Mouse (Mus musculus) kidney, embryonic 15.5 days (tissue): Measurements from ENCODE around the gene Rab3il1. TPM values are rescaled to one million over a fixed set of nuclear protein-coding genes. Genes with fewer than 3 reads are reported as not detected.

Source experiments
- ATAC-seq: fragments of 200-750 bp; cut with Nextera tagmentation; replicated peaks from 2 replicates; pipeline ENCODE4 v1.8.0; 2017; ENCODE audit warnings: moderate TSS enrichment; ENCODE audit not compliant: low FRiP score
- H3K27ac ChIP-seq: fragments of 300-500 bp; sonication (generic); 2 replicates; pipeline ENCODE4 v1.5.1; 2015; ENCODE audit warnings: mild to moderate bottlenecking, inconsistent platforms
- H3K27me3 ChIP-seq: fragments of 300-500 bp; sonication (generic); 2 replicates; pipeline ENCODE4 v1.6.1; 2015; ENCODE audit warnings: inconsistent platforms
- H3K36me3 ChIP-seq: fragments of 300-500 bp; sonication (generic); 2 replicates; pipeline ENCODE4 v1.6.1; 2015; ENCODE audit warnings: inconsistent platforms
- H3K4me1 ChIP-seq: fragments of 300-500 bp; sonication (generic); 2 replicates; pipeline ENCODE4 v1.6.1; 2015; ENCODE audit warnings: inconsistent platforms
- H3K4me2 ChIP-seq: fragments of 300-500 bp; sonication (generic); 2 replicates; pipeline ENCODE4 v1.6.1; 2015; ENCODE audit warnings: moderate library complexity, mild to moderate bottlenecking, inconsistent platforms
- H3K4me3 ChIP-seq: fragments of 300-500 bp; sonication (generic); replicated peaks from 2 replicates; pipeline ENCODE4 v1.5.1; 2015; ENCODE audit warnings: mild to moderate bottlenecking, inconsistent platforms
- H3K9ac ChIP-seq: fragments of 300-500 bp; sonication (generic); 2 replicates; pipeline ENCODE4 v1.6.1; 2015; ENCODE audit warnings: mild to moderate bottlenecking, inconsistent platforms
- H3K9me3 ChIP-seq: fragments of 300-500 bp; sonication (generic); replicated peaks from 2 replicates; pipeline ENCODE4 v1.6.1; 2016; ENCODE audit warnings: inconsistent platforms
- WGBS: fragments of 180-500 bp; shearing (Covaris S2); methylation state at CpG from one replicate; pipeline ENCODE4 v1.1.7; 2015; ENCODE audit warnings: mixed read lengths; 5-methylcytosine and 5-hydroxymethylcytosine counted together
- polyA plus RNA-seq: library from polyadenylated mRNA; unstranded; fragments of >200 nt; fragmentation: Nextera tagmentation; extraction: Ambion mirVana; gene quantifications from 2 replicates; pipeline ENCODE4 v1.2.1, GENCODE M21; 2015

Gene Rab3il1
- 28.0 and 34.3 TPM in 2 replicates for polyA plus RNA-seq

- Histone ChIP-seq H3K4me3 (no peak within 1 kb of the TSS), H3K27ac (no peak within 1 kb of the TSS), H3K9me3 (no peaks in the 10 kb centered on the region), H3K4me1 (no peaks in the 10 kb centered on the region), H3K9ac (no peak within 1 kb of the TSS), H3K36me3 (no peaks in the 10 kb centered on the region), H3K4me2 (no peak within 1 kb of the TSS), H3K27me3 (no peaks in the 10 kb centered on the region)
- ATAC-seq, result no peak
- 59% methylated on average over 7 of the region's 7 CpGs for WGBS
Observed at GRCm38 (mm10) chr19:10001206-10001969, at the start of gene Rab3il1, which contains the start of gene Best1. Gene Rab3il1 (plus strand): TSS chr19:10001669. Gene Best1 (minus strand): TSS chr19:10001633.

GRCm38 (mm10) chr19:9952390-9952789, 49.1 kb upstream of the Rab3il1 start:
- no peak for ATAC-seq
- no peaks in the 10 kb centered on the region for H3K9me3 ChIP-seq
- H3K4me1 ChIP-seq, result peaks cover 15% of the 10 kb centered on the region
- H3K27ac ChIP-seq, result no peak overlapping the region
- H3K4me2 ChIP-seq, result no peak overlapping the region
- H3K4me3 ChIP-seq, result no peak overlapping the region
- H3K27me3 ChIP-seq, result no peaks in the 10 kb centered on the region
- H3K9ac ChIP-seq, result no peak overlapping the region
- 64% methylated on average over 3 of the region's 3 CpGs for WGBS
- H3K36me3 ChIP-seq, result no peaks in the 10 kb centered on the region

- Histone ChIP-seq H3K4me1 (peaks cover 15% of the 10 kb centered on the region), H3K9me3 (no peaks in the 10 kb centered on the region), H3K4me2 (no peak overlapping the region), H3K4me3 (no peak overlapping the region), H3K9ac (no peak overlapping the region), H3K36me3 (no peaks in the 10 kb centered on the region), H3K27me3 (no peaks in the 10 kb centered on the region), H3K27ac (no peak overlapping the region)
- ATAC-seq, result no peak
- 85% methylated on average over 3 of the region's 3 CpGs for WGBS
Observed at GRCm38 (mm10) chr19:9952912-9953311, 48.6 kb upstream of the Rab3il1 start.

- Histone ChIP-seq H3K4me2 (peak overlapping the region; percentile 34), H3K27me3 (no peaks in the 10 kb centered on the region), H3K4me1 (peaks cover 15% of the 10 kb centered on the region), H3K36me3 (no peaks in the 10 kb centered on the region), H3K4me3 (0 out of 2 replicates have a peak overlapping the region, but pooled peaks have one; percentile 8), H3K9ac (no peak overlapping the region), H3K9me3 (no peaks in the 10 kb centered on the region), H3K27ac (peak overlapping the region; percentile 87)
- 23% methylated on average over 7 of the region's 7 CpGs for WGBS
- ATAC-seq, result peak; percentile 84
Observed at GRCm38 (mm10) chr19:9954055-9954810, 47.2 kb upstream of the Rab3il1 start.

DNA sequence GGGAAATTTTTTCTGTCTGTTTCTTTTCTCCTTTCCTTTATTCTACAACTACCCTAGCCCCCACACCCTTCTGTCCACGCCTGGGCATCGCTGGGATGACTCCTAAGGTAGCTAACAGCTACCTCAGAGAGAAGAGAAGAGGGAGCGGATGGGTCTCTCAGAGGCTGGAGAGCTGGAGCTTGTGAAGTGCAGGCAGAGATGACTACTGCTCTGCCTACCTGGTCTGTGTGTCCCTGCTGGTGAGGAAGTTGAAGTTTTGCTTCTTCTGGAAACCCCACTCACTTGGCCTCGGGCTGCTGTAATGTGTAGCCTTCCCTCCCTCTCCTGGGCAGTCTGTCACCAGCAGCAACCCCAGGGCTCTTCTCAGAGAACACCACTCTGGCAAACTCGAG, 46.7 kb upstream of the Rab3il1 start:
- peak; percentile 49; the same call in 1 of the 2 replicates for ATAC-seq
- peaks cover 15% of the 10 kb centered on the region for H3K4me1 ChIP-seq
- 0 out of 2 replicates have a peak overlapping the region, but pooled peaks have one; percentile 8 for H3K4me3 ChIP-seq

GRCm38 (mm10) chr19:9955438-9955837, 46.0 kb upstream of the Rab3il1 start:
- Histone ChIP-seq H3K4me1 (peaks cover 15% of the 10 kb centered on the region), H3K36me3 (no peaks in the 10 kb centered on the region), H3K4me3 (no peak overlapping the region), H3K9ac (no peak overlapping the region), H3K9me3 (no peaks in the 10 kb centered on the region), H3K27ac (peak overlapping the region; percentile 87), H3K27me3 (no peaks in the 10 kb centered on the region), H3K4me2 (no peak overlapping the region)
- ATAC-seq, result no peak
- 70% methylated on average over 1 of the region's 1 CpGs for WGBS

More for the DNA sequence above, 46.7 kb upstream of the Rab3il1 start:
- no peaks in the 10 kb centered on the region for H3K27me3 ChIP-seq
- H3K4me2 ChIP-seq, result peak overlapping the region; percentile 34
- no peaks in the 10 kb centered on the region for H3K9me3 ChIP-seq
- 28% methylated on average over 5 of the region's 5 CpGs for WGBS
- no peaks in the 10 kb centered on the region for H3K36me3 ChIP-seq
- peak overlapping the region; percentile 87 for H3K27ac ChIP-seq
- no peak overlapping the region for H3K9ac ChIP-seq

DNA sequence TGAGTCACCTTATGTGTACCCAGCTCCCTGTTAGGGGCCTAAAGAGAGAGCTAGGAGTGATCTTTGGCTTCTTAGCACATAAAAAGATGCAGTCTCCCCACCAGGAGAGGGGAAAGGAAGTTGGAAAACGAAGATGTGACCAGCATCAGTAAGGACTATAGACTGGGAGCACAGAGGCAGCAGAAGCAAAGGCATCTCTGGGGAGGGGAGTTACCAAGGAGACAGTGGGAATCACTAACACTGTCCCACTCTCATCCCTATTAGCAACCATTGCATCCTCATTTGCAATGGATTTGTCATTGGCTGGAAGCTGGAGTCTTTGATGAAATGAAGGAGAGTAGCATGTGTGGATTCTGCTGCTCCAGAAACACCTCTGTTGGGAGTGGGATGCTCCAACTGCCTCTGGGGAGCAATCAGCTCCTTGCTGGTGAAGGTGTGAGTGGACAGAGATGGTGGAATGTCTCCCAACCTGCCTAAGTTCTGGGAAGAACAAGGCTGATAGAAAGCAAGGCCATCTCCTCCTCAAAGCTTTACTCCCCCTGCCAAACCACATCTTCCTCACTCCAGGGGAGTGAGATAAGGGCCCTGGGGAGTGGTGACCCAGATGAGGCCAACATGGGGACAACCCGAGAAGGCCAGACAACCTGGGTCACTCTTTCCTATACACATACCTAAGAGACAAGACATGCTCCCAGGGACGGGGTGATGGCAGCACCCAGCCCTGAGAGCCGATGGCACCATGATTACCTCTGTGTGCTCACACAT, 44.7 kb upstream of the Rab3il1 start:
- no peak overlapping the region for H3K4me3 ChIP-seq
- no peaks in the 10 kb centered on the region for H3K27me3 ChIP-seq
- H3K36me3 ChIP-seq, result no peaks in the 10 kb centered on the region
- WGBS, result 80% methylated on average over 4 of the region's 4 CpGs
- no peak overlapping the region for H3K27ac ChIP-seq
- peaks cover 15% of the 10 kb centered on the region for H3K4me1 ChIP-seq
- no peak for ATAC-seq
- H3K9ac ChIP-seq, result no peak overlapping the region
- no peaks in the 10 kb centered on the region for H3K9me3 ChIP-seq
- no peak overlapping the region for H3K4me2 ChIP-seq

GRCm38 (mm10) chr19:9957965-9958364, 43.5 kb upstream of the Rab3il1 start:
- ATAC-seq, result no peak
- 83% methylated on average over 5 of the region's 5 CpGs for WGBS

DNA sequence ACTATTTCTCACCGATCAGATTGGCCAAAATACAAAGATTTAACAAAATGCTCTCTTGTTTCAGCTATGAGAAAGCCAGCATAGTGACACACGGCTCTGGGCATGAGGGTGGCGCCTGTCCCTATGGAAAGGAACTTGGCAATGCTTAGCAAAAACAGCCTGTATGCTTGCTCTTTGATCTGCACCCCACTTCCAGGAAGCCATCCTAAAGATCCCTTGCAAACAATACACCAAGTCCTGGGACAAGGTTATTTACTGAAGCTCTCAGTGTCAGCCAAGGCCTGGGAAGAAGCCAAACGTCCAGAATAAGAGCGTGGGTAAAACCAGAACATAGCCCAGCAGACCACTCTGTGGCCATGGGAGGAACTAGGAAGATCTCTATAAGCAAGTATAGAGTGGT, 40.7 kb upstream of the Rab3il1 start:
- H3K4me3 ChIP-seq, result no peak overlapping the region
- WGBS, result 77% methylated on average over 5 of the region's 5 CpGs
- no peak for ATAC-seq
- no peak overlapping the region for H3K9ac ChIP-seq
- no peaks in the 10 kb centered on the region for H3K36me3 ChIP-seq
- H3K9me3 ChIP-seq, result no peaks in the 10 kb centered on the region
- no peaks in the 10 kb centered on the region for H3K4me1 ChIP-seq
- no peaks in the 10 kb centered on the region for H3K27me3 ChIP-seq
- H3K27ac ChIP-seq, result no peak overlapping the region
- H3K4me2 ChIP-seq, result no peak overlapping the region

More at GRCm38 (mm10) chr19:9957965-9958364, 43.5 kb upstream of the Rab3il1 start:
- H3K4me3 ChIP-seq, result no peak overlapping the region
- no peak overlapping the region for H3K9ac ChIP-seq
- H3K36me3 ChIP-seq, result no peaks in the 10 kb centered on the region
- H3K27me3 ChIP-seq, result no peaks in the 10 kb centered on the region
- H3K9me3 ChIP-seq, result no peaks in the 10 kb centered on the region
- H3K4me1 ChIP-seq, result peaks cover 15% of the 10 kb centered on the region
- no peak overlapping the region for H3K27ac ChIP-seq
- H3K4me2 ChIP-seq, result no peak overlapping the region

- no peak overlapping the region for H3K4me3 ChIP-seq
- no peak overlapping the region for H3K27ac ChIP-seq
- ATAC-seq, result no peak
- H3K9ac ChIP-seq, result no peak overlapping the region
- no peaks in the 10 kb centered on the region for H3K9me3 ChIP-seq
- no peak overlapping the region for H3K4me2 ChIP-seq
- H3K27me3 ChIP-seq, result no peaks in the 10 kb centered on the region
- WGBS, result 15% methylated on average over 7 of the region's 7 CpGs
- no peaks in the 10 kb centered on the region for H3K36me3 ChIP-seq
- H3K4me1 ChIP-seq, result no peaks in the 10 kb centered on the region
Observed at GRCm38 (mm10) chr19:9964205-9964916, 37.1 kb upstream of the Rab3il1 start.

GRCm38 (mm10) chr19:9966096-9966867, 35.2 kb upstream of the Rab3il1 start:
- Histone ChIP-seq H3K27ac (no peak overlapping the region), H3K9me3 (no peaks in the 10 kb centered on the region), H3K36me3 (no peaks in the 10 kb centered on the region), H3K4me3 (no peak overlapping the region), H3K4me1 (no peaks in the 10 kb centered on the region), H3K4me2 (no peak overlapping the region), H3K27me3 (no peaks in the 10 kb centered on the region), H3K9ac (no peak overlapping the region)
- ATAC-seq, result no peak
- 59% methylated on average over 2 of the region's 2 CpGs for WGBS
